Mouse (Mus musculus) kidney, adult 9 months (tissue): ENCODE measurements around the gene Prkaa2.
A peak's percentile ranks its signal among the peaks of the same experiment; 100 is the strongest.

ENCODE experiments used
- DNase-seq: peaks from one replicate; pipeline ENCODE4 v3.0.0; 2022

Gene Prkaa2

GRCm38 (mm10) chr4:105109199-105109989, at the start of gene Prkaa2:
Gene Prkaa2 (minus strand): TSS chr4:105109890.
- peak; percentile 77 for DNase-seq

- no peak for DNase-seq
Observed at GRCm38 (mm10) chr4:105159531-105159870, 49.8 kb upstream of the Prkaa2 start.

GRCm38 (mm10) chr4:105158651-105159530, 49.2 kb upstream of the Prkaa2 start:
- DNase-seq = no peak

- DNase-seq = peak; percentile 78
Observed at GRCm38 (mm10) chr4:105158169-105158555, 48.5 kb upstream of the Prkaa2 start.

- peak; percentile 93 for DNase-seq
Observed at GRCm38 (mm10) chr4:105157276-105158168, 47.8 kb upstream of the Prkaa2 start, which contains the start of gene Plpp3. Gene Plpp3 (plus strand): TSS chr4:105157347.

GRCm38 (mm10) chr4:105156955-105157275, 47.2 kb upstream of the Prkaa2 start:
- no peak for DNase-seq

GRCm38 (mm10) chr4:105156281-105156680, 46.6 kb upstream of the Prkaa2 start:
- no peak for DNase-seq

- DNase-seq = no peak
Observed at GRCm38 (mm10) chr4:105153227-105153626, 43.5 kb upstream of the Prkaa2 start.

GRCm38 (mm10) chr4:105151911-105152690, 42.4 kb upstream of the Prkaa2 start:
- peak; percentile 88 for DNase-seq

- DNase-seq = no peak
Observed at GRCm38 (mm10) chr4:105149492-105149891, 39.8 kb upstream of the Prkaa2 start.

GRCm38 (mm10) chr4:105133350-105134050, 23.8 kb upstream of the Prkaa2 start:
- no peak for DNase-seq

GRCm38 (mm10) chr4:105131756-105132314, 22.1 kb upstream of the Prkaa2 start:
- no peak for DNase-seq

GRCm38 (mm10) chr4:105129212-105129611, 19.5 kb upstream of the Prkaa2 start:
- no peak for DNase-seq

- DNase-seq = peak; percentile 87
Observed at GRCm38 (mm10) chr4:105122429-105122828, 12.7 kb upstream of the Prkaa2 start.

- DNase-seq = no peak
Observed at GRCm38 (mm10) chr4:105121081-105121480, 11.4 kb upstream of the Prkaa2 start.

- no peak for DNase-seq
Observed at GRCm38 (mm10) chr4:105113468-105113867, 3.8 kb upstream of the Prkaa2 start.

- no peak for DNase-seq
Observed at GRCm38 (mm10) chr4:105113042-105113441, 3.4 kb upstream of the Prkaa2 start.

GRCm38 (mm10) chr4:105111770-105112169, 2.1 kb upstream of the Prkaa2 start:
- DNase-seq = no peak

- no peak for DNase-seq
Observed at GRCm38 (mm10) chr4:105110684-105111035, 970 bp upstream of the Prkaa2 start.

- DNase-seq = no peak
Observed at GRCm38 (mm10) chr4:105109990-105110683, 447 bp upstream of the Prkaa2 start.
